Mouse (Mus musculus) megakaryocyte, embryonic 14.5 days (primary cell): ENCODE results near the gene Pskh1.

Experiments used
- FLI1 ChIP-seq: IDR thresholded peaks from 2 replicates; pipeline ENCODE4 v1.6.1; 2012; ENCODE audit warnings: low read length, inconsistent platforms, mixed read lengths
- GATA1 ChIP-seq: IDR thresholded peaks from 3 replicates; pipeline ENCODE4 v1.6.1; 2012; ENCODE audit warnings: mixed read lengths, low read length, inconsistent platforms, borderline replicate concordance

DNA sequence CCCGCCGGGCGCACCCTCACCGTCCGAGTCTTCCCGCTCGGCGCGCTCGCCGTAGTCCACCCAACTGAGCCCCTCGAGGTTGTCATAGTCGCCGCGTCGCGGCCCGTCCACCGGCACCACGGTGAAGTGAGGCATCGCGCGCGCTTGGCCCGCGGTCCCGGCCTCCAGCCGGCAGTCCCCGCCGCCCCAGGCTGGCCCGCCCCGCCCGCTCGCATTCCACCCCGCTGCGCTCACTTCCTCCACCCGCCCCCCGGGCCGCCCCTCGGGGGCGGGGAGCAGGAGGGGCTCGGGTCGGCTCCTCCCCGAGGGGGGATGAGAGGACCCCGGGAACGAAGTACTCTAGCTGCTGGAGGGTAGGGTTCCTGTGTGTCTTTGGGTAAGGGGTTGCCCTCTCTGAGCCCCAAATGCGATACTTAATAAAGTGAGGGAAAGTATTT lies 65.7 kb downstream of the Pskh1 start, which contains the start of gene Slc12a4:
- TF ChIP-seq GATA1 (no peak), FLI1 (no peak)
